Mouse (Mus musculus) CH12.LX (cell line): Measurements from ENCODE around the gene Rpl35. TPM values are rescaled to one million over a fixed set of nuclear protein-coding genes. Genes with fewer than 3 reads are reported as not detected.
"Not testable (repeated sequence)": the region's sequence is repeated elsewhere in the genome, so short reads cannot be mapped to it uniquely, and the experiment has no call there.

ENCODE experiments used
- DNase-seq: peaks from one replicate; pipeline ENCODE4 v3.0.0-alpha.2; 2013; ENCODE audit errors: extremely low read depth
- H3K27ac ChIP-seq: 2 replicates; pipeline ENCODE4 v1.5.1; 2012; ENCODE audit warnings: low read depth, mild to moderate bottlenecking, control low read depth, moderate library complexity; ENCODE audit not compliant: insufficient read depth
- H3K27me3 ChIP-seq: replicated peaks from 2 replicates; pipeline ENCODE3; 2012; ENCODE audit warnings: inconsistent platforms
- H3K36me3 ChIP-seq, 2 experiments: replicated peaks in 1 of 2; 2 replicates each; pipeline versions ENCODE3 to v1.6.1; 2012; ENCODE audit warnings: inconsistent platforms in 1 of 2, low read length in 1 of 2, mild to moderate bottlenecking in 1 of 2, mixed read lengths in 1 of 2, moderate library complexity in 1 of 2; ENCODE audit not compliant: control insufficient read depth in 1 of 2, insufficient read depth in 1 of 2
- H3K4me1 ChIP-seq, 2 experiments: 2 replicates each; pipeline ENCODE4 v1.6.1; 2012; ENCODE audit warnings: inconsistent platforms in 1 of 2, moderate library complexity in 1 of 2; ENCODE audit not compliant: insufficient read depth in 2 of 2, control insufficient read depth in 1 of 2
- H3K4me2 ChIP-seq: 2 replicates; pipeline ENCODE4 v1.6.1; 2012; ENCODE audit warnings: low read depth, mild to moderate bottlenecking, control low read depth; ENCODE audit not compliant: poor library complexity, insufficient read depth, severe bottlenecking
- H3K4me3 ChIP-seq, 3 experiments: fragments of 150-350 bp in 1 of 3; sonication (generic) in 1 of 3; replicated peaks in 1 of 3; 2 replicates each; pipeline versions ENCODE3 to v1.5.1; 2011 to 2012; ENCODE audit warnings: low read depth in 2 of 3, low read length in 2 of 3, mild to moderate bottlenecking in 2 of 3, moderate library complexity in 2 of 3, control low read depth in 1 of 3, improper control_type of control experiment in 1 of 3, inconsistent platforms in 1 of 3, mixed read lengths in 1 of 3; ENCODE audit not compliant: poor library complexity in 1 of 3
- H3K79me2 ChIP-seq: replicated peaks from 2 replicates; pipeline ENCODE4 v1.6.1; 2012; ENCODE audit warnings: mild to moderate bottlenecking, moderate library complexity; ENCODE audit not compliant: control insufficient read depth, poor library complexity, insufficient read depth, severe bottlenecking; ENCODE audit errors: extremely low read depth
- H3K9ac ChIP-seq: 2 replicates; pipeline ENCODE4 v1.6.1; 2012; ENCODE audit warnings: low read depth, mild to moderate bottlenecking, control low read depth, moderate library complexity; ENCODE audit not compliant: insufficient read depth
- H3K9me3 ChIP-seq: replicated peaks from 2 replicates; pipeline ENCODE3; 2012; ENCODE audit warnings: low read length, inconsistent platforms, mixed read lengths
- BHLHE40 ChIP-seq: IDR thresholded peaks from 2 replicates; pipeline ENCODE4 v1.6.1; 2011; ENCODE audit warnings: mild to moderate bottlenecking, low read depth, low read length, improper control_type of control experiment
- CHD1 ChIP-seq: IDR thresholded peaks from 2 replicates; pipeline ENCODE4 v1.6.1; 2012; ENCODE audit warnings: low read depth, low read length, improper control_type of control experiment, inconsistent platforms
- CHD2 ChIP-seq: IDR thresholded peaks from 2 replicates; pipeline ENCODE4 v1.6.1; 2011; ENCODE audit warnings: low read length, improper control_type of control experiment
- CTCF ChIP-seq, 2 experiments: IDR thresholded peaks in 1 of 2; conservative IDR thresholded peaks in 1 of 2; 2 replicates each; pipeline ENCODE4 v1.5.1; 2011 to 2012; ENCODE audit warnings: low read depth in 2 of 2, low read length in 2 of 2, improper control_type of control experiment in 1 of 2, inconsistent platforms in 1 of 2, mild to moderate bottlenecking in 1 of 2, moderate library complexity in 1 of 2
- E2F4 ChIP-seq: IDR thresholded peaks from 2 replicates; pipeline ENCODE4 v1.6.1; 2011; ENCODE audit warnings: low read depth, low read length, improper control_type of control experiment; ENCODE audit not compliant: insufficient replicate concordance
- ELF1 ChIP-seq: IDR thresholded peaks from 2 replicates; pipeline ENCODE4 v1.6.1; 2014; ENCODE audit warnings: low read depth, mild to moderate bottlenecking, inconsistent platforms, low read length, improper control_type of control experiment
- EP300 ChIP-seq: IDR thresholded peaks from 2 replicates; pipeline ENCODE4 v1.6.1; 2011; ENCODE audit warnings: low read length, improper control_type of control experiment
- GABPA ChIP-seq: IDR thresholded peaks from 2 replicates; pipeline ENCODE4 v1.6.1; 2012; ENCODE audit warnings: low read depth, low read length, improper control_type of control experiment, inconsistent platforms; ENCODE audit not compliant: insufficient replicate concordance
- HCFC1 ChIP-seq: IDR thresholded peaks from 2 replicates; pipeline ENCODE4 v1.6.1; 2012; ENCODE audit warnings: low read depth, mild to moderate bottlenecking, inconsistent platforms, low read length, improper control_type of control experiment
- IRF4 ChIP-seq: IDR thresholded peaks from 2 replicates; pipeline ENCODE4 v1.6.1; 2014; ENCODE audit warnings: low read depth, mild to moderate bottlenecking, inconsistent platforms, low read length, improper control_type of control experiment
- JUN ChIP-seq: IDR thresholded peaks from 2 replicates; pipeline ENCODE4 v1.6.1; 2011; ENCODE audit warnings: low read depth, mild to moderate bottlenecking, low read length, improper control_type of control experiment, moderate library complexity; ENCODE audit not compliant: insufficient read depth
- JUND ChIP-seq: conservative IDR thresholded peaks from 2 replicates; pipeline ENCODE4 v1.6.1; 2011; ENCODE audit warnings: low read depth, low read length, improper control_type of control experiment
- MAFK ChIP-seq: IDR thresholded peaks from 2 replicates; pipeline ENCODE4 v1.6.1; 2011; ENCODE audit warnings: low read length, improper control_type of control experiment; ENCODE audit not compliant: insufficient replicate concordance
- MAX ChIP-seq: IDR thresholded peaks from 2 replicates; pipeline ENCODE4 v1.6.1; 2011; ENCODE audit warnings: low read length, improper control_type of control experiment
- MAZ ChIP-seq: IDR thresholded peaks from 2 replicates; pipeline ENCODE4 v1.6.1; 2012; ENCODE audit warnings: low read depth, mild to moderate bottlenecking, inconsistent platforms, low read length, improper control_type of control experiment, moderate library complexity
- MEF2A ChIP-seq: IDR thresholded peaks from 2 replicates; pipeline ENCODE4 v1.6.1; 2014; ENCODE audit warnings: low read depth, mild to moderate bottlenecking, inconsistent platforms, low read length, improper control_type of control experiment, borderline replicate concordance
- MXI1 ChIP-seq: IDR thresholded peaks from 2 replicates; pipeline ENCODE4 v1.6.1; 2011; ENCODE audit warnings: mild to moderate bottlenecking, low read depth, low read length, improper control_type of control experiment
- MYC ChIP-seq: IDR thresholded peaks from 2 replicates; pipeline ENCODE4 v1.6.1; 2011; ENCODE audit warnings: low read depth, mild to moderate bottlenecking, improper control_type of control experiment, low read length
- PAX5 ChIP-seq: IDR thresholded peaks from 2 replicates; pipeline ENCODE4 v1.6.1; 2012; ENCODE audit warnings: low read length, inconsistent platforms, mixed read lengths
- POLR2A ChIP-seq: IDR thresholded peaks from 2 replicates; pipeline ENCODE4 v1.6.1; 2011; ENCODE audit warnings: low read depth, mild to moderate bottlenecking, improper control_type of control experiment, low read length
- RAD21 ChIP-seq: IDR thresholded peaks from 2 replicates; pipeline ENCODE4 v1.6.1; 2011; ENCODE audit warnings: low read depth, mild to moderate bottlenecking, low read length, improper control_type of control experiment, moderate library complexity
- SIN3A ChIP-seq: IDR thresholded peaks from 2 replicates; pipeline ENCODE4 v1.6.1; 2012; ENCODE audit warnings: low read length, improper control_type of control experiment, inconsistent platforms
- SMC3 ChIP-seq: IDR thresholded peaks from 2 replicates; pipeline ENCODE4 v1.6.1; 2011; ENCODE audit warnings: low read depth, low read length, improper control_type of control experiment
- TBP ChIP-seq: conservative IDR thresholded peaks from 2 replicates; pipeline ENCODE4 v1.6.1; 2011; ENCODE audit warnings: low read depth, low read length, improper control_type of control experiment
- TCF12 ChIP-seq: IDR thresholded peaks from 2 replicates; pipeline ENCODE4 v1.6.1; 2014; ENCODE audit warnings: low read depth, mild to moderate bottlenecking, inconsistent platforms, low read length, improper control_type of control experiment
- UBTF ChIP-seq: IDR thresholded peaks from 2 replicates; pipeline ENCODE4 v1.6.1; 2012; ENCODE audit warnings: low read depth, mild to moderate bottlenecking, inconsistent platforms, low read length, improper control_type of control experiment, moderate library complexity
- USF1 ChIP-seq: IDR thresholded peaks from 2 replicates; pipeline ENCODE4 v1.6.1; 2014; ENCODE audit warnings: low read depth, mild to moderate bottlenecking, inconsistent platforms, low read length, improper control_type of control experiment
- USF2 ChIP-seq: conservative IDR thresholded peaks from 2 replicates; pipeline ENCODE4 v1.6.1; 2011; ENCODE audit warnings: low read depth, low read length, improper control_type of control experiment
- ZC3H11A ChIP-seq: IDR thresholded peaks from 2 replicates; pipeline ENCODE4 v1.6.1; 2012; ENCODE audit warnings: low read depth, mild to moderate bottlenecking, inconsistent platforms, low read length, improper control_type of control experiment
- ZKSCAN1 ChIP-seq: IDR thresholded peaks from 2 replicates; pipeline ENCODE4 v1.6.1; 2012; ENCODE audit warnings: low read depth, inconsistent platforms, low read length, improper control_type of control experiment, borderline replicate concordance
- ZMIZ1 ChIP-seq: IDR thresholded peaks from 2 replicates; pipeline ENCODE4 v1.6.1; 2012; ENCODE audit warnings: low read depth, mild to moderate bottlenecking, inconsistent platforms, low read length, improper control_type of control experiment
- ZNF384 ChIP-seq: IDR thresholded peaks from 2 replicates; pipeline ENCODE4 v1.6.1; 2012; ENCODE audit warnings: low read depth, low read length, improper control_type of control experiment, inconsistent platforms
- dilution Hi-C: fragments of 300-500 bp; cut with MboI; formaldehyde crosslinking; loops from 2 replicates; pipeline ENCODE4 v1.14.3; 2020; ENCODE audit warnings: low sequenced_read_pairs; ENCODE audit not compliant: extremely low pct_unique_long_range_greater_than_20kb, extremely low pct_ligation_motif_present
- in situ Hi-C: fragments of 300-500 bp; cut with MboI; formaldehyde crosslinking; loops from 3 replicates; pipeline ENCODE4 v1.14.3; 2019; ENCODE audit warnings: low sequenced_read_pairs, low pct_ligation_motif_present, low pct_unique_long_range_greater_than_20kb, mixed read lengths
- polyA plus RNA-seq: library from polyadenylated mRNA; unstranded; fragments of >175 nt; gene quantifications from 2 replicates; pipeline ENCODE4 v1.2.1, GENCODE M21; 2012; ENCODE audit warnings: low read depth; ENCODE audit not compliant: insufficient read length
- total RNA-seq, 2 experiments: library from RNA; depleted of rRNA; stranded (reverse); fragments of 300-350 nt in 1 of 2; fragments of >200 nt in 1 of 2; gene quantifications; 2 replicates each; pipeline ENCODE4 v1.2.3; 2012 to 2014

Rpl35 gene
- total and polyA plus RNA-seq, 3 experiments = 649 to 2,171 (median 976) TPM

- in situ Hi-C loops, DNase-seq, H3K9me3 ChIP-seq, H3K27me3 ChIP-seq, dilution Hi-C loops: not testable (repeated sequence)
- Histone ChIP-seq H3K79me2 (peaks cover 64% of the 10 kb centered on the region), H3K36me3 (peaks cover 24 to 39% of the 10 kb centered on the region in 2 experiments), H3K9ac (peak overlapping the region; percentile 99), H3K4me1 (peaks cover 6 to 47% of the 10 kb centered on the region in 2 experiments), H3K27ac (peak overlapping the region; percentile 100), H3K4me2 (peak overlapping the region; percentile 97), H3K4me3 (peak overlapping the region in 2 of 3 experiments; percentile 12 to 46)
- TF ChIP-seq ELF1 (peak; percentile 52; the same call in 1 of the 2 replicates), ZMIZ1 (peak; percentile 17; the same call in 1 of the 2 replicates), MXI1 (0 out of 2 replicates have a peak, but pooled peaks have one; percentile 8), TBP (peak; percentile 95)
Measured at GRCm38 (mm10) chr2:39010144-39010543, 4.7 kb upstream of the Rpl35 start.

GRCm38 (mm10) chr2:39008954-39009365 is 3.5 kb upstream of the Rpl35 start:
- in situ Hi-C loops = no loop called here
- peaks cover 12 to 32% of the 10 kb centered on the region in 2 experiments for H3K36me3 ChIP-seq
- peaks cover 68% of the 10 kb centered on the region for H3K79me2 ChIP-seq
- H3K4me2 ChIP-seq = peak overlapping the region; percentile 94
- H3K27ac ChIP-seq = peak overlapping the region; percentile 99
- dilution Hi-C loops = no loop called here
- peaks cover 6 to 35% of the 10 kb centered on the region in 2 experiments for H3K4me1 ChIP-seq
- H3K9me3 ChIP-seq = no peaks in the 10 kb centered on the region
- peak; percentile 94 for DNase-seq
- peak overlapping the region; percentile 99 for H3K9ac ChIP-seq
- peak overlapping the region; percentile 74 to 100 (median 90) for H3K4me3 ChIP-seq
- H3K27me3 ChIP-seq = no peaks in the 10 kb centered on the region
- peak; percentile 37 for TF ChIP-seq CHD1
- TF ChIP-seq MAX = no peak; the same call in 1 of the 2 replicates
- TF ChIP-seq USF2 = no peak
- TF ChIP-seq RAD21 = no peak
- peak; percentile 80 for TF ChIP-seq MAZ
- no peak; the same call in 1 of the 2 replicates for TF ChIP-seq MAFK
- TF ChIP-seq IRF4 = peak; percentile 59; the same call in 1 of the 2 replicates
- TF ChIP-seq PAX5 = no peak
- TF ChIP-seq TCF12 = peak; percentile 77
- TF ChIP-seq POLR2A = peak; percentile 71
- TF ChIP-seq MXI1 = peak; percentile 54
- no peak for TF ChIP-seq USF1
- TF ChIP-seq UBTF = no peak
- TF ChIP-seq SIN3A = peak; percentile 89
- no peak for TF ChIP-seq ZC3H11A
- peak; percentile 69 for TF ChIP-seq BHLHE40
- peak; percentile 98 for TF ChIP-seq ZNF384
- TF ChIP-seq TBP = peak; percentile 94
- no peak for TF ChIP-seq CTCF (conservative IDR thresholded peaks at IDR 0.05 in 1 of 2, IDR thresholded peaks at IDR 0.05 in 1 of 2; ENCODE audit: low read depth in 2 of 2, low read length in 2 of 2)
- peak; percentile 68; the same call in 1 of the 2 replicates for TF ChIP-seq MYC
- TF ChIP-seq SMC3 = no peak
- TF ChIP-seq ZKSCAN1 = no peak
- peak; percentile 61 for TF ChIP-seq ZMIZ1
- TF ChIP-seq MEF2A = peak; percentile 84
- TF ChIP-seq EP300 = peak; percentile 66
- no peak for TF ChIP-seq E2F4
- no peak for TF ChIP-seq GABPA
- no peak; the same call in 1 of the 2 replicates for TF ChIP-seq JUND
- TF ChIP-seq ELF1 = peak; percentile 79
- TF ChIP-seq CHD2 = peak; percentile 86
- TF ChIP-seq JUN = peak; percentile 34; the same call in 1 of the 2 replicates
- peak; percentile 72 for TF ChIP-seq HCFC1
